Mouse (Mus musculus) heart, adult 2 months (tissue): ENCODE data around the gene Tmem182.

Source experiments
- CTCF ChIP-seq: fragments of 200-600 bp; IDR thresholded peaks from 2 replicates; pipeline ENCODE4 v1.8.1; 2022; ENCODE audit warnings: antibody characterized with exemption, mild to moderate bottlenecking, moderate library complexity
- EP300 ChIP-seq: fragments of 200-500 bp; IDR thresholded peaks from 2 replicates; pipeline ENCODE4 v1.6.1; 2011; ENCODE audit warnings: low read depth, low read length, control low read depth; ENCODE audit not compliant: insufficient read depth
- POLR2A ChIP-seq: fragments of 200-500 bp; IDR thresholded peaks from 2 replicates; pipeline ENCODE4 v1.6.1; 2011; ENCODE audit warnings: mild to moderate bottlenecking, low read depth, low read length, control low read depth; ENCODE audit not compliant: insufficient read depth

DNA sequence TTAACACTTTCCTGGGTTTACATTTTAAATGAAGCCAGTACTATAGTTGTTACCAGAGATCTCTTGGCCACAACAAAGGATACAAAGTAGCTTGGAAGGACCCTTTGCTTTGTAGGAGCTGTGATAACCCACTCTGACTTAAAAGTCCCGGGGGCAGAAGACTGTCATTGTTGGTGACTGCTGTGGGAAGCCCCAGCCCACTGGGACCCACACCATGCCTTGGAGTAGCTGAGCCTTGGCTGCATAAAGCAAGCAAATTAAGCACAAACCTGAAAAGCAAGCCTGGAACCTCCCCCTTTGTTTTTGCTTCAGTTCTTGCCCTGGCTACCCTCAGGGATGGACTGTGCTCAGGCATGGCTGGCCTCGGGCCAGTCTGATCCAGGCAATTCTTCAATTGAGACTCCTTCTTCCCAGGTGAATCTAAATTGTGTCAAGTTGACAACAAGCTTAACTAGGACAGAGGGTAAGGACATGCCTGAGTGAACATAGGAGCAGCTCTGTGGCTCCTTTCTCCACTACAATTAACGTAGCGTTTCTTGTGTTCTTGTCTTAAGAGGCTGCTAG is 36.0 kb upstream of the Tmem182 start:
- TF ChIP-seq POLR2A (no peak), CTCF (no peak), EP300 (no peak)
